Mouse (Mus musculus) C2C12 (cell line): ENCODE measurements around the gene Tpcn1.

Source experiments
- CTCF ChIP-seq: IDR thresholded peaks from one replicate; pipeline ENCODE4 v1.5.1; 2011; ENCODE audit not compliant: control insufficient read depth, insufficient read depth, insufficient read length
- MYOD1 ChIP-seq: IDR thresholded peaks from one replicate; pipeline ENCODE4 v1.6.1; 2011; ENCODE audit warnings: low read depth; ENCODE audit not compliant: control insufficient read depth, insufficient read length
- MYOG ChIP-seq: IDR thresholded peaks from one replicate; pipeline ENCODE4 v1.6.1; 2011; ENCODE audit not compliant: control insufficient read depth, insufficient read length; ENCODE audit errors: extremely low read depth
- USF1 ChIP-seq: IDR thresholded peaks from one replicate; pipeline ENCODE4 v1.6.1; 2011; ENCODE audit warnings: low read depth, mild to moderate bottlenecking, control low read depth, moderate library complexity

DNA sequence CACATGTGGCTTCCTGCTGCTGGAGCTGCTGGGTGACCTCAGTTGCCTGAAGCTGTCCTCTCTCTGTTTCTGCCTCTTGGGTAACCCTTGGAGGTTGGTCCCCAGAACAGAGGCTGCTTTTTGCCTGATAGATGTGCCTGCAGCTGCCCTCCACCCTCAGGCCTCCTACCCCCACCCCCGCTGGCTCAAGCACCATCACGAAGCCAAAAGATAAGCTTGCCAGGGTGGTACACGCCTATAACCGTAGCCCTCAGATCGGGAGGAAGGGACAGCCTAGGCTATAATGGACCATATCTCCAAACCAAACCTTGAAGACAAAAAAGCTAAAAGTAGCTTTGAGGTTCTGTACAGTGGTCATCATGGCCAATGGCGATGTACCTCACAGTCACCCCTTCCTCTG, 11.2 kb upstream of the Tpcn1 start:
- TF ChIP-seq MYOD1: no peak
- no peak for TF ChIP-seq CTCF
- no peak for TF ChIP-seq USF1
- no peak for TF ChIP-seq MYOG
